Comparison of ENCODE assay signal across 11 mouse cellular contexts in the genomic region with DNA sequence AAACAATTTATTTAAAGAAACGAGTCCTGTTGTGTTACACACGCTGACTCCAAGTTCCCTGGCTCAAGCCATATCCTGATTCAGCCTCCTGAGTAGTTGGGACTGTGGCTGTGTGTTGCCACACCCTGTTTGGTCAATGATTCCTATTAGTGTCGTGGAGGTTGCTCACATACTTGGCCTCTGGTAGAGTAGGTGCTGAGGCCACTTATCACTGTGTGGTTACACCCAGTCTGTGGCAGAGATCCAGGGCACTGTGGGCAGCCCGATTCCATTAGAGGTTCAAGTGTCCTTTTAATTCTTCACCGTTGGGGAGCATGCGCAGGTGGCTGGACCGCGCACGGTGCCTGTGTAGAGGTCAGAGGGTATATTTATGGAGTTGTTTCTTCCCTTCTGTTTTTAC. TPM values are rescaled to one million over a fixed set of nuclear protein-coding genes. Genes with fewer than 3 reads are reported as not detected.
A peak's percentile ranks its signal among the peaks of the same experiment; 100 is the strongest.
DNase-seq lines count a peak whose midpoint lies in the region; ATAC-seq lines count a peak whose summit lies in the region.
"Had no signal": no experiment of that assay in that cellular context is flagged by ENCODE, and none has a peak within 500 bp of the region (broad histone marks: within the 10 kb centered on the region; RNA-seq: fewer than 3 reads in every experiment).

No protein-coding gene starts in this region.

- no peak overlapping the region for H3K9ac ChIP-seq in intestine, embryonic 15.5 days
- H3K9ac ChIP-seq: embryonic facial prominence, embryonic 12.5 days; hindbrain, embryonic 15.5 days had no signal

- H3K4me3 ChIP-seq in intestine, embryonic 15.5 days (replicated peaks): no peak overlapping the region
- H3K4me3 ChIP-seq: embryonic facial prominence, embryonic 12.5 days; hindbrain, embryonic 15.5 days had no signal

- H3K36me3 ChIP-seq in intestine, embryonic 15.5 days: 0 out of 2 replicates have a peak, but pooled peaks cover 4% of the 10 kb centered on the region

- H3K27me3 ChIP-seq in intestine, embryonic 15.5 days (replicated peaks): no peaks in the 10 kb centered on the region
- H3K27me3 ChIP-seq: embryonic facial prominence, embryonic 12.5 days; hindbrain, embryonic 15.5 days; Patski had no signal

- no peak overlapping the region for H3K27ac ChIP-seq in intestine, embryonic 15.5 days
- H3K27ac ChIP-seq: embryonic facial prominence, embryonic 12.5 days; hindbrain, embryonic 15.5 days had no signal

- peak; percentile 29 to 37 for DNase-seq in cerebellum, adult 18-20 months
- no peak for DNase-seq in cerebellum, adult 8-10 months
- DNase-seq in 3T3-L1 (ENCODE audit: low read depth, low spot score): peak; percentile 32
- DNase-seq in lung, postnatal 14 days: peak; percentile 84
- DNase-seq in neural tube, embryonic 10.5 days (ENCODE audit: extremely low spot score, low spot score): no peak
- DNase-seq in testis, postnatal 14 days (ENCODE audit: low spot score): no peak
- DNase-seq in embryo, embryonic 9.5 days (ENCODE audit: extremely low spot score): no peak

- no peak overlapping the region for H3K4me2 ChIP-seq in intestine, embryonic 15.5 days (replicated peaks)
- H3K4me2 ChIP-seq: embryonic facial prominence, embryonic 12.5 days; hindbrain, embryonic 15.5 days had no signal

- peak; percentile 73 for ATAC-seq in intestine, embryonic 15.5 days
- ATAC-seq: Patski had no signal

- H3K9me3 ChIP-seq in intestine, embryonic 15.5 days: no peaks in the 10 kb centered on the region
- H3K9me3 ChIP-seq: embryonic facial prominence, embryonic 12.5 days; hindbrain, embryonic 15.5 days had no signal

- 0 out of 2 replicates have a peak, but pooled peaks cover 2% of the 10 kb centered on the region for H3K4me1 ChIP-seq in intestine, embryonic 15.5 days (replicated peaks)

- 81% methylated on average over 9 of the region's 9 CpGs for WGBS in intestine, embryonic 15.5 days

RNA-seq across cellular contexts. Expression of a gene that starts 10.5 kb away (rescaled TPM):
- polyA plus RNA-seq in intestine, embryonic 15.5 days (2015; fragmentation: Nextera tagmentation; extraction: Ambion mirVana): 3.7 and 4.2 TPM in 2 replicates

RNA-seq across cellular contexts. Expression of a gene that starts 33.7 kb away (rescaled TPM):
- 24.0 and 26.7 TPM in 2 replicates for polyA plus RNA-seq in intestine, embryonic 15.5 days (2015; fragmentation: Nextera tagmentation; extraction: Ambion mirVana)

RNA-seq across cellular contexts. Expression of a gene that starts 37.3 kb away (rescaled TPM):
- 1.1 and 1.2 TPM in 2 replicates for polyA plus RNA-seq in intestine, embryonic 15.5 days (2015; fragmentation: Nextera tagmentation; extraction: Ambion mirVana)

RNA-seq across cellular contexts. Expression of a gene that starts 53.7 kb away (rescaled TPM):
- 30.7 and 31.5 TPM in 2 replicates for polyA plus RNA-seq in intestine, embryonic 15.5 days (2015; fragmentation: Nextera tagmentation; extraction: Ambion mirVana)

Comparison
In these comparisons a context has a peak if more than half of its experiments do, and no peak if none do; other contexts are left out.
1. DNase-seq: peak in cerebellum, adult 18-20 months (2 of 2), 3T3-L1 (single experiment) and lung, postnatal 14 days (single experiment); none in cerebellum, adult 8-10 months (single experiment), neural tube, embryonic 10.5 days (single experiment), testis, postnatal 14 days (single experiment) and embryo, embryonic 9.5 days (single experiment).